Mouse (Mus musculus) hindbrain, embryonic 12.5 days (tissue): ENCODE measurements around the gene Disp3. TPM values are rescaled to one million over a fixed set of nuclear protein-coding genes. Genes with fewer than 3 reads are reported as not detected.
A peak's percentile ranks its signal among the peaks of the same experiment; 100 is the strongest.

Experiments
- ATAC-seq: fragments of 200-750 bp; cut with Nextera tagmentation; 2 replicates; pipeline ENCODE4 v1.8.0; 2017; ENCODE audit warnings: moderate TSS enrichment; ENCODE audit not compliant: low FRiP score
- H3K27ac ChIP-seq: fragments of 300-500 bp; sonication (generic); 2 replicates; pipeline ENCODE4 v1.5.1; 2016; ENCODE audit warnings: mild to moderate bottlenecking
- H3K27me3 ChIP-seq: fragments of 300-500 bp; sonication (generic); 2 replicates; pipeline ENCODE4 v1.6.1; 2016; ENCODE audit warnings: mild to moderate bottlenecking
- H3K36me3 ChIP-seq: fragments of 300-500 bp; sonication (generic); 2 replicates; pipeline ENCODE4 v1.6.1; 2016; ENCODE audit warnings: mild to moderate bottlenecking
- H3K4me1 ChIP-seq: fragments of 300-500 bp; sonication (generic); 2 replicates; pipeline ENCODE4 v1.6.1; 2016
- H3K4me2 ChIP-seq: fragments of 300-500 bp; sonication (generic); replicated peaks from 2 replicates; pipeline ENCODE4 v1.6.1; 2016; ENCODE audit warnings: mild to moderate bottlenecking
- H3K4me3 ChIP-seq: fragments of 300-500 bp; sonication (generic); 2 replicates; pipeline ENCODE4 v1.5.1; 2016; ENCODE audit warnings: mild to moderate bottlenecking
- H3K9ac ChIP-seq: fragments of 300-500 bp; sonication (generic); 2 replicates; pipeline ENCODE4 v1.6.1; 2016; ENCODE audit warnings: mild to moderate bottlenecking, moderate library complexity
- H3K9me3 ChIP-seq: fragments of 300-500 bp; sonication (generic); replicated peaks from 2 replicates; pipeline ENCODE4 v1.6.1; 2016; ENCODE audit warnings: mild to moderate bottlenecking
- WGBS: fragments of 180-500 bp; shearing (Covaris S2); methylation state at CpG from one replicate; pipeline ENCODE4 v1.1.7; 2016; 5-methylcytosine and 5-hydroxymethylcytosine counted together
- polyA plus RNA-seq: library from polyadenylated mRNA; unstranded; fragments of >200 nt; fragmentation: Nextera tagmentation; extraction: Ambion mirVana; gene quantifications from 2 replicates; pipeline ENCODE4 v1.2.1, GENCODE M21; 2016

Disp3 gene
- 13.2 and 14.7 TPM in 2 replicates for polyA plus RNA-seq

- H3K27me3 ChIP-seq: peaks cover 19% of the 10 kb centered on the region
- peak within 1 kb of the TSS; percentile 79 for H3K27ac ChIP-seq
- no peaks in the 10 kb centered on the region for H3K36me3 ChIP-seq
- peak within 1 kb of the TSS; percentile 68 for H3K4me2 ChIP-seq
- ATAC-seq: peak; percentile 83
- WGBS: under 1% methylated on average over 48 of the region's 54 CpGs
- H3K9me3 ChIP-seq: no peaks in the 10 kb centered on the region
- peaks cover 52% of the 10 kb centered on the region for H3K4me1 ChIP-seq
- H3K4me3 ChIP-seq: peak within 1 kb of the TSS; percentile 57
- H3K9ac ChIP-seq: peak within 1 kb of the TSS; percentile 85
Measured at GRCm38 (mm10) chr4:148287476-148288054, at the start of gene Disp3. Gene Disp3 (minus strand): TSS chr4:148287965.

GRCm38 (mm10) chr4:148330269-148330668 lies 42.5 kb upstream of the Disp3 start:
- WGBS: 74% methylated on average over 2 of the region's 2 CpGs
- Histone ChIP-seq H3K9me3 (no peaks in the 10 kb centered on the region), H3K4me3 (no peak overlapping the region), H3K36me3 (no peaks in the 10 kb centered on the region), H3K9ac (no peak overlapping the region), H3K4me2 (no peak overlapping the region), H3K27ac (no peak overlapping the region), H3K4me1 (peaks cover 41% of the 10 kb centered on the region), H3K27me3 (no peaks in the 10 kb centered on the region)
- ATAC-seq: no peak

- WGBS: 50% methylated on average over 11 of the region's 11 CpGs
- Histone ChIP-seq H3K4me2 (no peak overlapping the region), H3K9me3 (no peaks in the 10 kb centered on the region), H3K4me3 (no peak overlapping the region), H3K36me3 (no peaks in the 10 kb centered on the region), H3K9ac (no peak overlapping the region), H3K27ac (0 out of 2 replicates have a peak overlapping the region, but pooled peaks have one; percentile 52), H3K4me1 (peaks cover 49% of the 10 kb centered on the region), H3K27me3 (no peaks in the 10 kb centered on the region)
- no peak for ATAC-seq
Measured at GRCm38 (mm10) chr4:148329431-148329830, 41.7 kb upstream of the Disp3 start.

GRCm38 (mm10) chr4:148328237-148328636 lies 40.5 kb upstream of the Disp3 start:
- ATAC-seq: no peak
- Histone ChIP-seq H3K27ac (no peak overlapping the region), H3K9me3 (no peaks in the 10 kb centered on the region), H3K36me3 (no peaks in the 10 kb centered on the region), H3K4me2 (no peak overlapping the region), H3K27me3 (peaks cover 2% of the 10 kb centered on the region; the same call in 1 of the 2 replicates), H3K9ac (no peak overlapping the region), H3K4me1 (peaks cover 51% of the 10 kb centered on the region), H3K4me3 (no peak overlapping the region)
- WGBS: 75% methylated on average over 1 of the region's 1 CpGs

- Histone ChIP-seq H3K4me1 (peaks cover 59% of the 10 kb centered on the region), H3K36me3 (no peaks in the 10 kb centered on the region), H3K4me3 (no peak overlapping the region), H3K27ac (peak overlapping the region; percentile 82), H3K27me3 (peaks cover 5% of the 10 kb centered on the region; the same call in 1 of the 2 replicates), H3K9me3 (no peaks in the 10 kb centered on the region), H3K4me2 (peak overlapping the region; percentile 46), H3K9ac (0 out of 2 replicates have a peak overlapping the region, but pooled peaks have one; percentile 23)
- WGBS: 7% methylated on average over 19 of the region's 19 CpGs
- peak; percentile 86 for ATAC-seq
Measured at GRCm38 (mm10) chr4:148327266-148327997, 39.7 kb upstream of the Disp3 start.

- ATAC-seq: peak; percentile 26; the same call in 1 of the 2 replicates
- Histone ChIP-seq H3K27ac (peak overlapping the region; percentile 82), H3K9me3 (no peaks in the 10 kb centered on the region), H3K9ac (0 out of 2 replicates have a peak overlapping the region, but pooled peaks have one; percentile 23), H3K27me3 (peaks cover 5% of the 10 kb centered on the region), H3K36me3 (no peaks in the 10 kb centered on the region), H3K4me3 (no peak overlapping the region), H3K4me1 (peaks cover 65% of the 10 kb centered on the region), H3K4me2 (peak overlapping the region; percentile 46)
- WGBS: 41% methylated on average over 8 of the region's 8 CpGs
Measured at GRCm38 (mm10) chr4:148326791-148327190, 39.0 kb upstream of the Disp3 start.

GRCm38 (mm10) chr4:148325951-148326350 lies 38.2 kb upstream of the Disp3 start:
- Histone ChIP-seq H3K27ac (no peak overlapping the region), H3K9me3 (no peaks in the 10 kb centered on the region), H3K36me3 (no peaks in the 10 kb centered on the region), H3K4me2 (no peak overlapping the region), H3K4me3 (no peak overlapping the region), H3K9ac (no peak overlapping the region), H3K4me1 (peaks cover 74% of the 10 kb centered on the region), H3K27me3 (peaks cover 9% of the 10 kb centered on the region)
- no peak for ATAC-seq
- WGBS: 97% methylated on average over 3 of the region's 3 CpGs

GRCm38 (mm10) chr4:148325057-148325456 lies 37.3 kb upstream of the Disp3 start:
- 9% methylated on average over 2 of the region's 2 CpGs for WGBS
- Histone ChIP-seq H3K27me3 (peaks cover 9% of the 10 kb centered on the region), H3K4me3 (no peak overlapping the region), H3K4me1 (peaks cover 71% of the 10 kb centered on the region), H3K9me3 (no peaks in the 10 kb centered on the region), H3K9ac (no peak overlapping the region), H3K4me2 (no peak overlapping the region), H3K27ac (no peak overlapping the region; the same call in 1 of the 2 replicates), H3K36me3 (no peaks in the 10 kb centered on the region)
- no peak for ATAC-seq

- 14% methylated on average over 10 of the region's 10 CpGs for WGBS
- no peaks in the 10 kb centered on the region for H3K9me3 ChIP-seq
- no peak overlapping the region for H3K4me2 ChIP-seq
- peak overlapping the region; percentile 67; the same call in 1 of the 2 replicates for H3K27ac ChIP-seq
- H3K36me3 ChIP-seq: no peaks in the 10 kb centered on the region
- no peak overlapping the region for H3K4me3 ChIP-seq
- H3K9ac ChIP-seq: no peak overlapping the region; the same call in 1 of the 2 replicates
- H3K27me3 ChIP-seq: peaks cover 9% of the 10 kb centered on the region
- peaks cover 65% of the 10 kb centered on the region for H3K4me1 ChIP-seq
- peak; percentile 18; the same call in 1 of the 2 replicates for ATAC-seq
Measured at GRCm38 (mm10) chr4:148322152-148322551, 34.4 kb upstream of the Disp3 start.

- H3K9me3 ChIP-seq: no peaks in the 10 kb centered on the region
- H3K4me3 ChIP-seq: no peak overlapping the region
- H3K27ac ChIP-seq: peak overlapping the region; percentile 40; the same call in 1 of the 2 replicates
- no peaks in the 10 kb centered on the region for H3K36me3 ChIP-seq
- no peak overlapping the region for H3K4me2 ChIP-seq
- peaks cover 9% of the 10 kb centered on the region for H3K27me3 ChIP-seq
- H3K4me1 ChIP-seq: peaks cover 58% of the 10 kb centered on the region
- H3K9ac ChIP-seq: no peak overlapping the region
- no peak for ATAC-seq
- 58% methylated on average over 12 of the region's 12 CpGs for WGBS
Measured at GRCm38 (mm10) chr4:148319366-148319765, 31.6 kb upstream of the Disp3 start.

- Histone ChIP-seq H3K4me3 (no peak overlapping the region), H3K4me2 (no peak overlapping the region), H3K4me1 (peaks cover 54% of the 10 kb centered on the region), H3K27ac (0 out of 2 replicates have a peak overlapping the region, but pooled peaks have one; percentile 23), H3K9me3 (no peaks in the 10 kb centered on the region), H3K36me3 (no peaks in the 10 kb centered on the region), H3K27me3 (no peaks in the 10 kb centered on the region; the same call in 1 of the 2 replicates), H3K9ac (no peak overlapping the region)
- 74% methylated on average over 16 of the region's 16 CpGs for WGBS
- ATAC-seq: no peak
Measured at GRCm38 (mm10) chr4:148315377-148316175, 27.8 kb upstream of the Disp3 start.

GRCm38 (mm10) chr4:148314396-148314795 lies 26.6 kb upstream of the Disp3 start:
- Histone ChIP-seq H3K27ac (no peak overlapping the region), H3K9ac (no peak overlapping the region), H3K4me1 (peaks cover 53% of the 10 kb centered on the region), H3K4me2 (no peak overlapping the region), H3K27me3 (no peaks in the 10 kb centered on the region; the same call in 1 of the 2 replicates), H3K9me3 (no peaks in the 10 kb centered on the region), H3K36me3 (no peaks in the 10 kb centered on the region), H3K4me3 (no peak overlapping the region)
- no peak for ATAC-seq
- 70% methylated on average over 10 of the region's 10 CpGs for WGBS
